Mouse (Mus musculus): ENCODE data around the gene Zfp988.
"Not testable (repeated sequence)": the region's sequence is repeated elsewhere in the genome, so short reads cannot be mapped to it uniquely, and the experiment has no call there.

The Zfp988 gene

GRCm38 (mm10) chr4:147305436-147305835, at the start of gene Zfp988:
Gene Zfp988, plus strand, starts transcription at chr4:147305674.
- DNase-seq (ENCODE audit: low read depth in 2 of 2, low spot score in 2 of 2): not testable (repeated sequence)

- not testable (repeated sequence) for DNase-seq (ENCODE audit: low read depth in 2 of 2, low spot score in 2 of 2)
Measured at GRCm38 (mm10) chr4:147262708-147263107, 42.8 kb upstream of the Zfp988 start.

- not testable (repeated sequence) for DNase-seq (ENCODE audit: low read depth in 2 of 2, low spot score in 2 of 2)
Measured at GRCm38 (mm10) chr4:147267302-147267701, 38.2 kb upstream of the Zfp988 start.

GRCm38 (mm10) chr4:147268735-147269134, 36.7 kb upstream of the Zfp988 start:
- DNase-seq (ENCODE audit: low read depth in 2 of 2, low spot score in 2 of 2): not testable (repeated sequence)

DNA sequence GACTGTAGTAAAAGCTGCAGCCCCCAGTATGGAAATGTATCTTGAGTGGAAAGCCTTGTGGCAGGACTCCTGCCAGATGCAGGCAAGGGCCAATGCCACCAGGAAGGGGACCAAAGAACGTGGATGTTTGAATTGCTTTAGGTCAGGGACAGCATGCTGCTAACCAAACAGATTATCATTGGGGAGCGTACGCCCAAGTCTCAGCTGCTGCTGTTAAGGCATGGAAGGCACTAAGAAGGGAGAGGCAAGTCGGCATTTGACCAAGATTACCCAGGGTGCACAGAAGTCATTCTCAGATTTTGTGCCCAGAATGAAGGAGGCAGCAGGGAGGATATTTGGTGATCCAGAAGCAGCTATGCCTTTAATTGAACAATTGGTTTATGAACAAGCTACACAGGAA, 35.4 kb upstream of the Zfp988 start:
- DNase-seq (ENCODE audit: low read depth in 2 of 2, low spot score in 2 of 2): not testable (repeated sequence)

GRCm38 (mm10) chr4:147271601-147272000, 33.9 kb upstream of the Zfp988 start:
- DNase-seq (ENCODE audit: low read depth in 2 of 2, low spot score in 2 of 2): not testable (repeated sequence)

DNA sequence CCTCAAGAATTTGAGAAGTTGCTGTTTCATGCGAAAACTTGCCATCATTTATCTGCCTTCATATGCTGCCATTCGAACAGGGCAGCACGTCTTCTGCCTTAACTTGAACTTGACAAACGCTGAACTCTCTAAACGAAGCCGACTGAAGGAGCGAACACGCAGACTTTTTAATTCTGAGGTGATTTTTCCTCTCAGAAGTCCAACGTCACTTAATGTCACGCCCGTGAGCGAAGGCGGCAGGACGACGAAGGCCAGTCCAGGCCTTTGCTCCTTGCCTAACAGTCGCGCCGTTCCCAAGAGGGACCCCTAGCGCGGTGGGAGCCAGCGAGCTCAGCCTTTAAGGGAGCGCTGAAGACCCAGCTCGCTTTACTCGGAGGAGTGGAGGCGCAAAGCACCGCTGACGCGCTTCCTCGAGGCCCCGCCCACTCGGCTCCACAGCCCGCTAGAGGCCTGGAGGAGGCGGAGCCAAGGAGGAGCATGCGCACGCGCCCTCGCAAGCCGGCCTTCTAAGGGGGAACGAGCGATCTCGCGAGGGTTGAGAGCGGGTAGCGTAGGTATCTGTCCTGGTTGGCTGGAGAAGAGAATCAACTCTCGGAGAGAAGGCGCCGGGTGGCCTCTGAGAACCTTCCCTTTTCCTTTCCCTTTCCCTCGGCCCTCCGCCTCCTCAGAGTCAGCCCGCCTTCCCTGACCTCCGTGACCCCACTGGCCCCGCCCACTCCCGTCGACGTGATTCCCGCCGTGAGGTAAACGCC, 30.3 kb upstream of the Zfp988 start:
- DNase-seq (ENCODE audit: low read depth in 2 of 2, low spot score in 2 of 2): not testable (repeated sequence)

DNA sequence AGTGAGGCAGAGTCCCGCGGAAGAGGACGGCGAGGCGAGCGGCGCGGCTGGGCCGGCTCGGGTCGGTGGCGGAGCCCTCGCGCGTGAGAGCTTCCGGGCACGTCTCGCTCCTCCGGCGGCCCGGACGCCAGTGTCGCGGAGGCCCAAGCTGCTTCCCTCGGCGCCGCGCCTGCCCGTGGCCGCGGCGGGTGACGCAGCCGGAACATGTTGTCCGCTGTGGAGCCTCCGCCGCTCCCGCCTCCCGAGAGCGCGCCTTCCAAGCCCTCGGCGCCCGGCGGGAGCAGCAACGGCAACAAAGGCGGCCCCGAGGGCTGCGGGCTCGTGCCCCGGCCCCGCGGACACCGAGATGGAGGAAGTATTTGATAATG, 29.7 kb upstream of the Zfp988 start:
- not testable (repeated sequence) for DNase-seq (ENCODE audit: low read depth in 2 of 2, low spot score in 2 of 2)

GRCm38 (mm10) chr4:147280406-147280805, 25.1 kb upstream of the Zfp988 start:
- DNase-seq (ENCODE audit: low read depth in 2 of 2, low spot score in 2 of 2): not testable (repeated sequence)

DNA sequence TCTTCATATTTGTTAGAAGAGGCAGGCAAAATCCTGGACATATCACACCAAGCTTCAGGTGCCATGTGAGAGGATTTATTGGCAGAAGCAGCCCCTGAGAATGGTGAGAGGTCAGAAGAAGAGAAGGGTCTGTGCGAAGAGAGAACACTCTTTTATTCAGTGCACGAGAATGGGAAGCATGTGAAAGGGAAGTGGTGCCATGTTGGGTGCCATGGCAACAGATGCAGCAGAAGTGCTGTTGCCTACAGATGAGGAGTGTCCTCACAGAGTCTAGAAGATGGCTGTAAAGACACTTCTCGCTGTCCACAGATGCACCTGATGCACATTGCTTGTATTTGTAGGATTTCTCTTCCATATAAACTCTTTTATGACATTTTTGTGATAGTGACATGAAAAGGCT, 6.9 kb upstream of the Zfp988 start:
- not testable (repeated sequence) for DNase-seq (ENCODE audit: low read depth in 2 of 2, low spot score in 2 of 2)

DNA sequence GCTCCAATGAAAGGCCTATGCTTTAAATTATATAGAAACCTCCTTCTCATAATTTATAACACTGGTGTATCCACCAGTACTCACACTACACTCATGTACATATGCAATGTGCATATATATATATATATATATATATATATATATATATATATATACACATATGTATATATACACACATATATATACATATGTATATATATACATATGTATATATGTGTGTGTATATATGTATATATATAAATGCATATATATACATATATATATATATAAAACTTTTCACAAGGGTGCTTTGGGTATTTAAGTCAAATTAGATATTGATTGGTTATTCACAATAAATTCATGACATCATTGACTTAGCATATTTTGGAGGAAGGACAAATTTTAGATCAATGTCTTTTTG, 3.1 kb upstream of the Zfp988 start:
- not testable (repeated sequence) for DNase-seq (ENCODE audit: low read depth in 2 of 2, low spot score in 2 of 2)

DNA sequence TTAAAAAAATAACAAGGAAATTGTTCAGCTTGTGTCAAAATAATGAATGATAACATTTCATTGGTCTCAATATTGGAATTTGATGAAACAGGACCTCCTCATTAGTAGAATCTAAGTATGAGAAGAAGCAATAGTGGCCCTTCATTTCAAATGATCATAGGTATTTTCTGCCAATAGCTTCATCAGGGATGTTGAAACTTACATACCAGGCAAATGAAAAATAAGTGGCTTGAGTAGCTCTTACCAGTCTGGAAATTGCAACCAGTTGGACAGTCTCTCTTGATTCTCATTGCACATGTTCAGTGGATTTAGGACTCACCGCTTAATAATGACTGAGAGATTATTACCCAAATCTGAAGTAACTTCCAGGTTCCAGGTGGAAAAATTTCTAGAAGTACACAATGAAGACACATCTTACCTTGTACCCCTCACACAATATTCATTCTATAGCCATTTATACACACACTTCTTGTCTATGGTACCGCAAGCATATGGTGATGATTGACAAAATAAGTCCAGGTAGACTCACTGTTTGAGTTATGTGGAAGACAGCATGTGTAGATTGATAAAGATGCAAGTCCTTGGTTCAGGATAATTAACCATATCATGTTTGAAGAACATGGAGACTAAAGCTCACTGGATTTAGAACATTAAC, 29.7 kb downstream of the Zfp988 start:
- DNase-seq (ENCODE audit: low read depth in 2 of 2, low spot score in 2 of 2): not testable (repeated sequence)

- DNase-seq (ENCODE audit: low read depth in 2 of 2, low spot score in 2 of 2): not testable (repeated sequence)
Measured at GRCm38 (mm10) chr4:147335691-147336367, 30.4 kb downstream of the Zfp988 start.

GRCm38 (mm10) chr4:147336368-147337195, 31.1 kb downstream of the Zfp988 start:
- DNase-seq (ENCODE audit: low read depth in 2 of 2, low spot score in 2 of 2): peak in 1 of 2 experiments; percentile 29

DNA sequence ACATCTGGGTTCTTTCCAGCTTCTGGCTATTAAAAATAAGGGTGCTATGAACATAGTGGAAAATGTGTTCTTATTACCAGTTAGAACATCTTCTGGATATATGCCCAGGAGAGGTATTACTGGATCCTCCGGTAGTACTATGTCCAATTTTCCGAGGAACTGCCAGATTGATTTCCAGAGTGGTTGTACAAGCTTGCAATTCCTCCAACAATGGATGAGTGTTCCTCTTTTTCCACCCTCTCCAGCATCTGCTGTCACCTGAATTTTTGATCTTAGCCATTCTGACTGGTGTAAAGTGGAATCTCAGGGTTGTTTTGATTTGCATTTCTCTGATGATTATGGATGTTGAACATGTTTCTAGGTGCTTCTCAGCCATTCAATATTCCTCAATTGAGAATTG, 32.0 kb downstream of the Zfp988 start:
- DNase-seq (ENCODE audit: low read depth in 2 of 2, low spot score in 2 of 2): not testable (repeated sequence)

GRCm38 (mm10) chr4:147338032-147338610, 32.6 kb downstream of the Zfp988 start:
- DNase-seq (ENCODE audit: low read depth in 2 of 2, low spot score in 2 of 2): no peak

DNA sequence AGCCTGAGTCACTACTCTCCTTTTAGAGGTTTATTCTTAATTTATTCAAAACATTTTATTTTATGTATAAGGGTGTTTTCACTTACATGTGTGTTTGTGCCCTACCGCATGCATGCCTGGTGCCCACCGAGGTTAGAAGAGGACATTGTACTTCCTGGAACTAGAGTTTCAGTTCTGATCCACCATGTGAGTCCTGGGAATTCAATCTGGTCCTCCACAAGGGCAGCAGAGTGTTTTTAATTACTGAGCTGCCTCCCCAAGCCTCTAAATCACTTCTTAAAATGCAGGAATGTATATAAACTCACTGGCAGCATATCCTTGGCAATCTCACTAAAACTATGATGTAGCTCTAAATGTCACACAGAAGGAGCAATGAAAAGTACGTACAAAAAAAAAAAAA, 33.2 kb downstream of the Zfp988 start:
- not testable (repeated sequence) for DNase-seq (ENCODE audit: low read depth in 2 of 2, low spot score in 2 of 2)

GRCm38 (mm10) chr4:147339601-147340219, 34.2 kb downstream of the Zfp988 start:
- DNase-seq (ENCODE audit: low read depth in 2 of 2, low spot score in 2 of 2): not testable (repeated sequence)

- DNase-seq (ENCODE audit: low read depth in 2 of 2, low spot score in 2 of 2): not testable (repeated sequence)
Measured at GRCm38 (mm10) chr4:147340236-147340635, 34.8 kb downstream of the Zfp988 start.

GRCm38 (mm10) chr4:147340876-147341275, 35.4 kb downstream of the Zfp988 start:
- DNase-seq (ENCODE audit: low read depth in 2 of 2, low spot score in 2 of 2): not testable (repeated sequence)
